ENCODE assay signal across 8 mouse cellular contexts in the genomic region with DNA sequence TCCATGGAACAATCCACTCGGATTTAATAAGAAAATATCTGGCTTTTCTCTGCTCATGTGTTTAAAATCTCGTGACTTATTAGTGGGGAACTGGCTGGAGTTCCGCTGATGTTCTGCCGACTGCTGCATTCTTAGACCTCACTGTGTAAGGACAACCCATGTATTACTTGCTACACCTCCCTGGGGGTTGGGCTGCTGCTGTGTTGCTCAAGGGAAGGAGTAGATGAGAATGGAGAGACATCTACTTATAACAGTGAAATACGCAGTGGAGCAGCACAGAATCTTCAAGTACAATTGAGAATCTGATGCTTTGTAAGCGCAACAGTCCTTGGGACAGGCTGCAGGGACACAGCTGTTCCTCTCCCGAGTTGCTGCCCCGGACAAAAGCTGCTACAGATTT.
A peak's percentile ranks its signal among the peaks of the same experiment; 100 is the strongest.
DNase-seq lines count a peak whose midpoint lies in the region; ATAC-seq and TF ChIP-seq lines count a peak whose summit lies in the region.
"Had no signal": no experiment of that assay in that cellular context is flagged by ENCODE, and none has a peak within 500 bp of the region (broad histone marks: within the 10 kb centered on the region; RNA-seq: fewer than 3 reads in every experiment).

No protein-coding gene starts in this region.

- no peak overlapping the region for H3K4me3 ChIP-seq in lung, adult 2 months (replicated peaks; ENCODE audit: extremely low read depth, low read depth, low read length)
- H3K4me3 ChIP-seq: megakaryocyte, embryonic 14.5 days had no signal

- peak; percentile 62 for DNase-seq in Muller cell, postnatal 12 days (ENCODE audit: inconsistent ontology term)
- peak; percentile 42 for DNase-seq in adrenal gland, postnatal 25 days
- peak; percentile 37 to 52 for DNase-seq in gastrocnemius, postnatal 36 days
- DNase-seq in kidney, adult 11 months = peak; percentile 70
- peak; percentile 17 for DNase-seq in lung, adult 2 months
- DNase-seq in ovary, postnatal 14 days (ENCODE audit: low spot score) = peak; percentile 30

- no peak for ATAC-seq in megakaryocyte-erythroid progenitor cell, adult 5-6 weeks (replicated peaks; ENCODE audit: low FRiP score, low TSS enrichment, poor library complexity, severe bottlenecking)

- TF ChIP-seq POLR2A in lung, adult 2 months (IDR thresholded peaks at IDR 0.05; ENCODE audit: borderline replicate concordance, extremely low read depth, low read depth, low read length) = no peak

- intact Hi-C loops in gastrocnemius, postnatal 36 days (cut with DNase I) = no loop called here

- WGBS in lung, adult 2 months = 42% methylated on average over 8 of the region's 8 CpGs

- H3K4me1 ChIP-seq in lung, adult 2 months (ENCODE audit: control insufficient read depth, insufficient read depth, low read length) = peaks cover 4% of the 10 kb centered on the region
- H3K4me1 ChIP-seq: megakaryocyte, embryonic 14.5 days had no signal

- TF ChIP-seq CTCF in lung, adult 2 months (IDR thresholded peaks at IDR 0.05; ENCODE audit: insufficient read depth, low read length) = no peak

Comparison
In these comparisons a context has a peak if more than half of its experiments do, and no peak if none do; other contexts are left out.
1. DNase-seq: peak in every context shown above with its lines; median percentile 70 in kidney, adult 11 months; 62 in Muller cell, postnatal 12 days; 44 in gastrocnemius, postnatal 36 days; 42 in adrenal gland, postnatal 25 days; 30 in ovary, postnatal 14 days; 17 in lung, adult 2 months.